Mouse (Mus musculus) kidney, postnatal 0 days (tissue): ENCODE data around the gene Smc3. TPM values are rescaled to one million over a fixed set of nuclear protein-coding genes. Genes with fewer than 3 reads are reported as not detected.
"Not testable (repeated sequence)": the region's sequence is repeated elsewhere in the genome, so short reads cannot be mapped to it uniquely, and the experiment has no call there.

Source experiments
- ATAC-seq: fragments of 200-750 bp; cut with Nextera tagmentation; replicated peaks from 2 replicates; pipeline ENCODE4 v1.8.0; 2017; ENCODE audit warnings: low read depth, moderate number of reproducible peaks, moderate TSS enrichment, moderate library complexity; ENCODE audit not compliant: low FRiP score
- DNase-seq: peaks from one replicate; pipeline ENCODE4 v3.0.0-alpha.2; 2016; ENCODE audit warnings: low spot score
- H3K27ac ChIP-seq: fragments of 300-500 bp; sonication (generic); 2 replicates; pipeline ENCODE4 v1.5.1; 2014; ENCODE audit warnings: mild to moderate bottlenecking
- H3K27me3 ChIP-seq: fragments of 300-500 bp; sonication (generic); 2 replicates; pipeline ENCODE4 v1.6.1; 2014; ENCODE audit warnings: low read length, mixed read lengths; ENCODE audit not compliant: insufficient read depth
- H3K36me3 ChIP-seq: fragments of 300-500 bp; sonication (generic); 2 replicates; pipeline ENCODE4 v1.6.1; 2014; ENCODE audit warnings: low read length, mixed read lengths; ENCODE audit not compliant: insufficient read depth
- H3K4me1 ChIP-seq: fragments of 300-500 bp; sonication (generic); replicated peaks from 2 replicates; pipeline ENCODE4 v1.6.1; 2014; ENCODE audit warnings: antibody characterized with exemption, low read length, mixed read lengths; ENCODE audit not compliant: insufficient read depth
- H3K4me2 ChIP-seq: fragments of 300-500 bp; sonication (generic); 2 replicates; pipeline ENCODE4 v1.6.1; 2014; ENCODE audit warnings: mild to moderate bottlenecking, low read length, moderate library complexity, mixed read lengths
- H3K4me3 ChIP-seq: fragments of 300-500 bp; sonication (generic); replicated peaks from 2 replicates; pipeline ENCODE4 v1.5.1; 2014; ENCODE audit warnings: low read depth, low read length
- H3K9ac ChIP-seq: fragments of 300-500 bp; sonication (generic); 2 replicates; pipeline ENCODE4 v1.6.1; 2014; ENCODE audit warnings: low read depth, low read length
- H3K9me3 ChIP-seq: fragments of 300-500 bp; sonication (generic); replicated peaks from 2 replicates; pipeline ENCODE4 v1.6.1; 2016; ENCODE audit warnings: low read length, inconsistent platforms, mixed read lengths
- CTCF ChIP-seq: IDR thresholded peaks from 2 replicates; pipeline ENCODE4 v1.5.1; 2016; ENCODE audit warnings: antibody characterized with exemption, low read depth, mild to moderate bottlenecking, moderate library complexity
- WGBS: fragments of 180-500 bp; shearing (Covaris S2); extraction: QIAGEN DNeasy Blood & Tissue Kit; methylation state at CpG from one replicate; pipeline ENCODE4 v1.1.7; 2014; 5-methylcytosine and 5-hydroxymethylcytosine counted together
- polyA plus RNA-seq: library from polyadenylated mRNA; unstranded; fragments of >200 nt; fragmentation: Nextera tagmentation; extraction: Ambion mirVana; gene quantifications from 2 replicates; pipeline ENCODE4 v1.2.1, GENCODE M21; 2015

The Smc3 gene
- polyA plus RNA-seq, 1 experiment from 2014 or later = 49.8 TPM

DNA sequence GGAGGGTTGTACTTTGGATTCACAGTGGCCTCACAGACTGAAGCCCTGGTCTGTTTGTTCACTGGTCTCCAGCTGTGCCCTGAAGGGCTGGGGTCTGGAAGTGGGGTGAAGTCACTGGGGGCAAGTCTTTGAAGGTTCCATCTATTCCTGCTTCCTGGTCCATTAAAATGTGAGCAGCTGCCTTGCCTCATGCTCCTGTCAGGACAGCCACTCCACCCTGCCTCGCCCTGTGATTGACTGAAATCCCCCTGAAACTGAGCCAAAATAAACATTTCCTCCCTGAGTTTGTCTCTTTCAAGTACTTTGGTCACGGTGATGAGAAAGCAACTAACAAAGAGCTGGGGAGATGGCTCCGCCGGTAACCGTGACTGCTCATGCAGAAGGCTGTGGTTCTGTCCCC lies 49.6 kb downstream of the Smc3 start:
- no peak overlapping the region for H3K9ac ChIP-seq
- H3K4me1 ChIP-seq = peaks cover 18% of the 10 kb centered on the region
- H3K27me3 ChIP-seq = no peaks in the 10 kb centered on the region
- H3K27ac ChIP-seq = no peak overlapping the region
- ATAC-seq (peak; percentile 49), DNase-seq (peak; percentile 86)
- no peaks in the 10 kb centered on the region for H3K9me3 ChIP-seq
- H3K4me3 ChIP-seq = no peak overlapping the region
- H3K36me3 ChIP-seq = peaks cover 17% of the 10 kb centered on the region; the same call in 1 of the 2 replicates
- WGBS = 19% methylated on average over 5 of the region's 5 CpGs
- H3K4me2 ChIP-seq = no peak overlapping the region
- TF ChIP-seq CTCF = no peak

DNA sequence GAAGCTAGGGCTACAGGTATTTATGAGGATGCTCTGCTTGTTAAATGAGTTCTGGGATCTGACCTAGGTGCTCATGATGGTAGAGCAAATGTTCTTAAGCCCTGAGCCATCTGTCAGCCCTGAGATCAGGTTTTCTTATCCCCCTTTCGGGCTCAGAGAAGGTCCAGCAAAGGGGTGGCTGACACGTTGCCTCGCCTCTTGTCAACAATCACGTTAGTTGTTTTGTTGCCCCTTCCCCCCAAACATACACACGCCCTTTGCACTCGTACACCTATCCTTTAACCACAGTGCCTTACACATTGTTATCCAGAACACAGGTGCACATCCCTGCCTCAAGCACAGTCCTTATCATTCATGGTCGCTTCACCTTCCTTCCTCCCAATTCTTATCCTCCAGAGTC lies 50.7 kb downstream of the Smc3 start:
- Histone ChIP-seq H3K36me3 (peaks cover 9% of the 10 kb centered on the region; the same call in 1 of the 2 replicates), H3K4me2 (no peak overlapping the region), H3K9me3 (no peaks in the 10 kb centered on the region), H3K4me3 (no peak overlapping the region), H3K4me1 (peaks cover 18% of the 10 kb centered on the region), H3K9ac (no peak overlapping the region), H3K27ac (no peak overlapping the region), H3K27me3 (no peaks in the 10 kb centered on the region)
- DNase-seq (no peak), ATAC-seq (no peak)
- no peak for TF ChIP-seq CTCF
- 72% methylated on average over 7 of the region's 7 CpGs for WGBS

DNA sequence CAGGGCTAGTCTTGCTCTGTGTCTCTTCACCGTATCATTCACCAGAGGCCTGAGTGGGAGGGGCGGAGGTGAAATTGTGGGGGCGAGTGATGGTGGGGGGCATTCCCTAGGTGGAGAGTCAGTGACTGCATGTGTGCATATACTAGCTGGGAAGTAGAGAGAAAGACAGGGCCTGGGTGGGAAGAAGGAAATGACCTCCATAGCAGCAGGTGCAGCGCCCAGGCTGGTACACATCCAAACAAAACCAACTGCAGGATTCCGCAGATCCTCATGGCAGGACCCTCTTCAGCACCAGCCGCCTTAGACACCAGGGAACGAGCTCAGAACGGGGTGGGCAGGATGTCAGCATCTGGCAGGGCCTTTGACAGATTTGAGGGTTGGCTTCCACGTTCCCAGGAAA lies 52.1 kb downstream of the Smc3 start:
- no peak for TF ChIP-seq CTCF
- Histone ChIP-seq H3K36me3 (no peaks in the 10 kb centered on the region), H3K4me1 (peaks cover 18% of the 10 kb centered on the region), H3K27me3 (no peaks in the 10 kb centered on the region), H3K4me3 (no peak overlapping the region), H3K9me3 (no peaks in the 10 kb centered on the region), H3K27ac (no peak overlapping the region), H3K4me2 (no peak overlapping the region), H3K9ac (no peak overlapping the region)
- DNase-seq = no peak
- no peak for ATAC-seq
- WGBS = 66% methylated on average over 9 of the region's 9 CpGs

DNA sequence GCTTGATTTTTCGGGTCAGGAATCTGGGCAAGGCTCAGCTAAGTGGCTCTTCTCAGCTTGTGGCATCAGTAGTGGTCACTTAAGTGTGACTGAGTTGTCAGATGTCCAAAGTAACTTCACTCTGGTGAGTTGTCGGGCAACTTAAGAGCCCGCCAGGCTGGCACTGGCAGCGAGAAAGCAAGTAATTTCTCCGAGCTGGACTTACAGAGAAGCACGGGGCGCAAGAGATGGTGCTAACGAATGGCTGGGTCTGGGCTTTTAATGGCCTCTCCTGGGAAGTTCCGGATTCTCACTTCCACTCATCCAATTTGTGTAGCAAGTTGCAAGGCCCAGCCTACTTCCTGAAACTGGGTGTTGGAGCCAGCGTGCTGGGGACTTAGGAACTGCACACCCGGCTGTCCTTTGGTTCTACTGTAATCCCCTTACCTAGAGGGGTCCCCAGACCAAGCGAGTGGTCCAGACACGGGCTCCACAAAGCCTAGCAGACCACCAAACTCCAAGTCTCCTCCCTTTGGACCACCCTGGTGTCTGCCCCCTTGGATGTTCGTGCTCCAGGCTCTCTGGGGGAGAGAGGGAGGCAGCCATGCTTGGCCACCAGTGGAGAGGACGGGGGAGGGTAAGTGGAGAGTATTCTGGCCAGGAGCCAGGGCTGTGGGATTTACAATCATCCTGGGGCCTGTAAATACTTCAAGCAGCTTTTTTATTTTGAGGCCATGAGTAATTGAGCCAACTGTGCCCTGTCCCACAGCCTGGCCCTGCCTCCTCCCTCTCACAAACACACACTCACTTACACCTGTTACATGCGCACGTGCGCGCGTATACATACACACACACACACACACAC lies 53.6 kb downstream of the Smc3 start:
- DNase-seq (peak; percentile 95), ATAC-seq (peak; percentile 87)
- H3K4me3 ChIP-seq = no peak overlapping the region
- H3K4me2 ChIP-seq = peak overlapping the region; percentile 43
- TF ChIP-seq CTCF = no peak
- peak overlapping the region; percentile 87 for H3K27ac ChIP-seq
- peaks cover 17% of the 10 kb centered on the region for H3K4me1 ChIP-seq
- H3K36me3 ChIP-seq = no peaks in the 10 kb centered on the region
- WGBS = 11% methylated on average over 20 of the region's 20 CpGs
- no peaks in the 10 kb centered on the region for H3K9me3 ChIP-seq
- H3K9ac ChIP-seq = no peak overlapping the region
- no peaks in the 10 kb centered on the region for H3K27me3 ChIP-seq

DNA sequence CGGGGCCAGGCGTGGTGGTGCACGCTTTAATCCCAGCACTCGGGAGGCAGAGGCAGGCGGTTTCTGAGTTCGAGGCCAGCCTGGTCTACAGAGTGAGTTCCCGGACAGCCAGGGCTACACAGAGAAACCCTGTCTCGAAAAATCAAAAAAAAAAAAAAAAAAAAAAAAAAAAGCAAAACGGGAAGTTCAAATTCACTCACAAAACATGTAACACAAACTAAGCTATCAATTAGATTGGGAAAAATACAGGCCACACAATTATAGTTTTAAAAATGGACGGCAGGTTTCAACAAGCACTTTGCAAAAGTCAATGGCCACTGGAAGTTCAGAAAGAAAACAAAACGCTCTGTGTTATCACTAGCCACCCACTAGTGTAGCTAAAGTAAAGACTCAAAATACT lies 56.2 kb downstream of the Smc3 start:
- H3K9ac ChIP-seq, H3K4me1 ChIP-seq, H3K4me3 ChIP-seq, H3K4me2 ChIP-seq, H3K36me3 ChIP-seq, ATAC-seq, H3K27ac ChIP-seq, H3K9me3 ChIP-seq, DNase-seq, H3K27me3 ChIP-seq: not testable (repeated sequence)
- 90% methylated on average over 11 of the region's 11 CpGs for WGBS

DNA sequence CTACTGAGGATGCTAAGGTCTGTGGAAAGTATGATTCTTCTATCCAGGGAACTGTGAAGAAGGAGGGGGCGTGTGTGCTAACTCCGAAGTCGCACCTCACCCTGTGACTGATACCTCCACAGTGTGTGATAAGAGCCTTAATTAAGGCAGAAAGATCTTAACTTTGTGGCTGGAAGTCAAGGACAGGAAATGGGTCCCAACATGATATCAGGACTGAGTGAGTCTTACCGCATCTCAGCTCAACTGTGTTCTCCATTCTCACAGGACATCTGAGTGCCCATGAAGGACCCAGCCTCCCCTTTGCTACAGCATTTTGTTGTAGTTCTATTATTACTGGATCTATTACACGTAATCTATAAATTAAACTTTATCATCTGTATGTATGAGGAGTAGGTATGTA lies 57.2 kb downstream of the Smc3 start:
- H3K4me1 ChIP-seq = peaks cover 7% of the 10 kb centered on the region
- H3K4me2 ChIP-seq = no peak overlapping the region
- ATAC-seq = no peak
- no peak for DNase-seq
- no peak overlapping the region for H3K9ac ChIP-seq
- H3K36me3 ChIP-seq = no peaks in the 10 kb centered on the region
- no peaks in the 10 kb centered on the region for H3K27me3 ChIP-seq
- 82% methylated on average over 5 of the region's 5 CpGs for WGBS
- H3K4me3 ChIP-seq = no peak overlapping the region
- no peak overlapping the region for H3K27ac ChIP-seq
- no peaks in the 10 kb centered on the region for H3K9me3 ChIP-seq
- no peak for TF ChIP-seq CTCF
